Mouse (Mus musculus): ENCODE data around the gene Igsf21.
A peak's percentile ranks its signal among the peaks of the same experiment; 100 is the strongest.

The Igsf21 gene

DNA sequence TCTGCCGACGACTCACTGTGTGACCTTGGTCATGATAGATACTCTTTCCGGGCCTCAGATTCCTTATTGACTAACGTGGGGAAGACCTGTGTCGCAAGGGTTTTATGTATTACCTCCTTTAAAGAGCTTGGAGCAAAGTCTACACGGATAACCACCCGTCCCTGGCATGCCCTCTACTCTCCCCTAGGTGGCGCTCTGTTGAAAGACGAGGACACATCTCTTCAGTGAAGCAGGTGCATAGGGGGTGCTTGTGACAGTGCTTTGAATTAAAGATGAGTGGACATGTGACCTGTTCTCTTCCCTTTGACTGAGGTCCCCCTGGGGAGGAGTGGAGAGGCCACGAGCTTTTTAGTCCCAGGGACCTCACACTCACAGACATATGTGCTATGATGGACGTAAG is 194.0 kb downstream of the Igsf21 start:
- no peak for DNase-seq (ENCODE audit: low read depth, low spot score)

DNA sequence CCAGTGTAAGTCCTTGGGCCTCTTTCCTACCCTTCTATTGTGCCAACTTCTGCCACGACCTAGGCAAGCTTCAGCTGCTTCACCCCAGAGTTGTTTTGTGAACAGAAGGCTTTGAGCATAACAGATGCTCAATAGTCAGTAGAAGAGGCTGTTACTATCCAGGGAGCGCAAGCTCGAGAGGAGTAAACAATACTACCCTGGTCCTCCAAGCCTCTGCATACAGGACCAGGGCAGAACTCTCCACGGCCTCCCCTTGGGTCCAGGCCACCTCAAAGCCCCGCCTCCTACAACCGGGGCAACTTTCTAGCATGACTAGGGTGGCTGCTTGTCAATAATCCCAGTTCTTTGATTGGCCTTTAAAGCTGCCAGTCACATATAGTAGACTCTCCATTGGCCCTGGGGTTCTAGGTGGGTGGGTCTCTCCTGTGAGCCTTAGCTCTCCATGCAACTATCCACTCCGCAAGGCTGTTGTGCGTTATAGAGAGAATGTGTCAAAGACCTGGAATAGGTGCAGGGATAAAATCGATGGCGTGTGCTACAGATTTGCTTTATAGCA is 198.7 kb downstream of the Igsf21 start:
- DNase-seq (ENCODE audit: low read depth, low spot score): no peak

DNA sequence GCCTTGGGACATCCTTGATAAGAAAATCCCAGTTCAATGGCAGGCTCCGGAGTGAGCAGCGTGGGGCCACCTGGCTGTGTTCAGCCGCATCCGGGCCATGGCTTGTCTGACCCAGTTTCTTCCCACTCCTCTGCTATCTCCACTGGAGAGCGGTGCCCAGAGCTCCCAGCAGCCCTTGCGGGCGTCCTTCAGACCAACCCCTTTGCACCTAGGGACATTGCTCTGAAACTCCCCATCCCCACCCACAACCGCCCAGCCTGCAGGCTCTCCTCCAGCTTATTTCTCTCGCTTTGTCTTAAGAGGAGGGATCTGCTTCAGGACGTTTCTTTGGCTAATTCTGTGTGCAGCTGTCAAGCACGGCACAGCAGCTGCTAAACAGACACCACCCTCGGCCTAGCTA is 202.6 kb downstream of the Igsf21 start:
- DNase-seq (ENCODE audit: low read depth, low spot score): no peak

DNA sequence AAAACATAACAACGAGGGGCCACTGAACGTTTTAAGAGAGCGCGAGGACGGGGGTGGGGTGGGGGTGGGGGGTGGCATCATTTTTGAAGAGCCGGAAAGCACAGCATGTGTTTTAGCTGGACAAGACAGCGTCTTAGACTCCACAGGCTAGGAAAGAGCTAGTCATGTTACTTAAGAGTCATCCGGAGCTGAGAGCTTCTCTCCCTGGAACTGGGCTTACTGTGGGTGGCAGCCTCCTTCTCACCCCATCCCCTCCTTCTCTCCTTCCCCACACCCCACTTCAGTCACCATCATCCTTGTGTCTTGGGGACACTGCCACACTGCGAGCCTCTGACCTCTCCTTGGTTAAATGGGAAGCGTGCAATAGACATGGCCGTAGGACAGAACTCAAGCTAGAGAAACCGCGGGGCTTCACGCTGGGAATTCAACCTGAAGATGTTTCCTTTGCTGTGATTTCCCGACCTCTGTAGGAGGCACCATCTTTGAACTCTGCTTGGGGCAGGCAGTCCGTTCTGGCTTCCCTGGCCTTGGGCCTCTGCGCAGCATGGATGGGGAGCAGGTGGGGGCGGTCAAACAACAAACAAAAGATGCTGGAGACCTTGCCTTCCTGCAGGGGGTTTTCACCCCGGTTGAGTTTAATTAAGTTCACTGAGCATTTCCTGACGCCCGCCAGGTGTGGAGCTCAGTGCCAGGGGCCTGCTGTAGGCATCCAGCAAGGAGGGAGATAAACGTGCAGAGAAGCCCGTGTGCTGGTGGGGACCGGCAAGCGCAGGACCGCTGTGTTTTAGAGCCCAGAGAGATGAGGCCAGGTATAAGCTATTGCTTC is 207.8 kb downstream of the Igsf21 start:
- no peak for DNase-seq (ENCODE audit: low read depth, low spot score)

DNA sequence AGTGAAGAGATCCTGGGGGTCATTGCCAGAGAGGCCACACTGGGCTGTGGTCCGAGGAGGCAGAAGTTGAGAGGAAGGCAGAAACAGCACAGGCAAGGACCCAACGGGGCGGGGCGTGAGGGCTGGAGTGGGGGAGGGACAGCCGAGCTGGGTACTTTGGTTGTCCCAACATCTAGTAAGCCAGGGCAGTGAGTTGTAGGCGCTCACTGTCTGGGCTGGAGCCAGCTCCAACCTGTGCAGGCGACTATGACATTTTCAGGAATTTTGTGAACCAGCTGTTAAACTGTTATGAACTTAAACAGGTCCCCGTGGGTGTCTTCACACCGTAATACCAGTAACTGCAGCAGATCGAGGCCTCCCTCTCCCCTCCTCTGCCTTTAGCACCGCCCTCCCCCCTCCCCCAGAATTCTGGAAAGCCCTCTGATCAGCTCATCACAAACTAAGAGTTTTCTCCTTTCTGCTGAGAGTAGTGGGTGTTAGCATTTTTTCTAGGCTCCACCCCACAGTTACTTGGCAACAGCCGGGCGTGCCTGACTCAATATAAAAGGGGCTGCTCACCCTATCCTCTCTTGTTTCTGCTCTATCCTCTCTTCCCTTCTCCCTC is 208.7 kb downstream of the Igsf21 start:
- DNase-seq (ENCODE audit: low read depth, low spot score): peak; percentile 67

DNA sequence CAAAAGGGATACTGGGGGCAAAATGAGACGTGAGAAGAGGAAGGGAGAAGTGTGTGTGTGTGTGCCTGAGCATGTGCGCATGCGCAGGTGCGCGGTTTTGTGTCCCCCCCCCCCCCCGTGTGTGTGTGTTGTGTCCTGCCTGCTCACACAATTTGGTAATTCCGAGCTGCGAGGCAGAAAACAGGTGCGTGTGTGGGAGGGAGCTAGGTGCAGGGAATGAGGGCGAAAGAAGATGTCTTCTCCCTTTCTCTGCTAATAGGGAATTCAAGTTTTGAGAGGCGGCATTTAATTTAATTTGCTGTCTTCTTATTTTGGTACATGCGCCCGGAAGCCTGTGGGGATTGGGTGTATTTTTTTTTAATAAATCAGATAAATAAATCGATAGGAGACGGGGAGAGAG is 211.4 kb downstream of the Igsf21 start:
- no peak for DNase-seq (ENCODE audit: low read depth, low spot score)

DNA sequence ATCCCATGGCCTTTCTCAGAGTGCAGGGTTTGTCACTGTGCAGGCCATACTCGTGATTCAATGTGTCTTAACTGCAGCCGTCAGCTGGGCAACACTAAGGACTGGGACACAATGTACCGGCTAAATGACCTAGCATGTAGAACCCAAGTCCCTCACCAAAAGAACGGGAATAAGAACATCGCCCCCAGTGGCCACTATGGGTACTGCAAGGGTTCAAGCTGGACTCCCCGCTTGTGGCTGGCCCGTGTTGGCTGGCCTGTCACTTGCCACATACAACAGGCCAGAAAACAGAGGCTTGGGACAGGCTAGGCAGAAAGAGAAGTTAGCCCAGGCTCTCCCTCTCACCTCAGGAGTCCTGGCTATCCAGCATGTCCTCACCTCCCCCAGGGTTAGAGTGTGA is 213.2 kb downstream of the Igsf21 start:
- DNase-seq (ENCODE audit: low read depth, low spot score): no peak

DNA sequence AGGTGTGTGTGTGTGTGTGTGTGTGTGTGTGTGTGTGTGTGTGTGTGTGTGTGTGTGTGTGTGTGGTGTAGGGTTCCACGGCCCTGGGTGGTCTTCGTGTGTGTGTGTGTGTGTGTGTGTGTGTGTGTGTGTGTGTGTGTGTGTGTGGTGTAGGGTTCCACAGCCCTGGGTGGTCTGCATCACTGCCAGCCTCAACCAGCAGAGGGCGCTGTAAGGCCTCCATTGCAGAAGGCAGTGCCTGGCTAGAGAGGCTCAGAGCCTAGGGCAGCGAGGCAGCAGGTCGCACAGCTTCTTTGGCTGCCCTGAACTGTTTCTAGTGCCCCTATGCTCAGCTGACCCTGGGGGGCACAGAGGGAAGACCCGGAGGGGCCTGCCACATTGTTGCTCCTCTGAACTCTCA is 216.2 kb downstream of the Igsf21 start:
- no peak for DNase-seq (ENCODE audit: low read depth, low spot score)

DNA sequence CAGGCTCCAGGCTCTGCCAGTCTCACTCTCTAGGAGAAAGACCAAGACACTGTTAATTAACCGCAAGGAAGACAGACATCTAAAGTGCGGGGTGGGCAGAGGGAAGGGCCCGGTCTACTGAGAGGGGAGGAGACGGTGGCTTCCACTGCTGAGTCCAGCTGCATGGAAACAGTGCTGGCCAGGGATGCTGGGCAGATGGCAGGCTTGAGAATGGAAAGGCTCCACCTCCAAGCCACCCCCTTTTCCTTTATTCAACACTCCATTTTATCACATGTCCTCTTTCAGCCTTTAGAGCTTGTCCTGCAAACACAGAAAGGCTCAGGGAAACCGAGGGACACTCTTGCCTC is 216.6 kb downstream of the Igsf21 start:
- no peak for DNase-seq (ENCODE audit: low read depth, low spot score)

DNA sequence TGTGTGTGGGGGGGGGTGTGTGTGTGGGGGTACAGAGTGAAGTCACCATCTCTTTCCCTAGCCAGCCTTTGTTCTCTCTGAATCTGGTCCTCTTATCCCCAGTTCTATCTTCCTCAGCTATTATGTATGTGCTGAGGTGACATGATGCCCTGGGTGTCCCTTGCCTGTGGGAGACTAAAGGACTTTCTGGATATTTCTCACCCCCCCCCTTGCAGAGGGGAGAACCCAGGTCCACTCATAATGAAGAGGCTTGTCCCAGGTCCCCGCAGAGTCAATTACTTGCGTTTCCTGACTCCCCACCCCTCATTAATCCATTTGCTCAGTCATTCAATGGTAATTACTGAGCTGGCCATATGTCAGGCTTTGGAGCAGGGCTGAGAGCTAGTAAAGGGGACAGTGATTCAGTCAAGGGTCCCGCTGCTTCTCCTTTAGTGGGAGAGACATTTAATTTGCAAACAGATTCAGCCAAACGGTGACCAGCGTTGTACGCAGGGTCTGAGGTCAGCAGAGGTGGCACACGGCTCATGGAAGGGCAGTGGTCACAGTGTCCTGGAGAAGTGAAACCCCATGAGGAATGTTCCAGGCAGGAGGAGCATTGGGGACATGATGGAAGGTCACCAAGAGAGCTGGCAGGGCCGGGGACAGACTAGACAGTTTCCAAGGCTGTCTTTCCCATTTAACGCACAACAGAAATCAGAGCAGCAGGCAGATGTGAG is 217.1 kb downstream of the Igsf21 start:
- DNase-seq (ENCODE audit: low read depth, low spot score): no peak

DNA sequence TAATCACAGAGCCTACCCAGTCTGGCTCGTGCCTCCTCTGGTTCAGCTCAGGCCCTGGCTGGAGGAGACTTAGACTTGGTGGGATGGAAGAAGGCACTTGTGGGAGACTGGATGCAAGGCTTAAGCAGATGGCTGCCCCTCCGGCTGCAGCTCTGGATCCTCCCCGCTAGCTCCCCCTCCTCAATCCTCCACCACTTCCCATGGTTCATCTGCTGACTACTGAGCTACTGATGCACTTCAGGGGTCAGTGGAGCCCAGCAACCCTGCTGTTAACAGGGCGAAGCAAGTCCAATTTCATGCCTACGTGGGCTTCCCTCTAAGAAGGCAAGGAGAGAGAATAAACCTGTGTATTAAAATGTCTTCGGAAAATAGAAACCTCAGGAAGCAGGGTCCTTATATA is 222.8 kb downstream of the Igsf21 start:
- no peak for DNase-seq (ENCODE audit: low read depth, low spot score)

DNA sequence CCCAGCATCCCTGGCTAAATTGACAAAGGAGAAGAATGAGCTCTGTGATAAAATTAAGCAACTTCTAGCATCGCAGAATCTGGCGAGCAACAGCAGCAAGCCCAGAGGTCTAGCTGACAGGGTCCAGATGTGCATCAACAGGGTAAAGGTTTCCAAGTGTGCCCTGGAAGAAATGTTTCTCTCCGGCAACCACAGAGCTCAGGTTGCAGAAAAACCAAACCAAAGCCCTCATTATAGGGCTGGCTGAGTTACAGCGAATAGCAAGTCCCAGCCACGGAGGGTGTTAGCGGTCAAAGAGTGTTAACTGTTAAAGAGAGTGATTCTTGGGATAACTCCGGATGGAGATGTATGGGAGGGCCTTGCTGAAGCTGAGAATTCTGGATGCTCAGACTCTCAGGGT is 230.7 kb downstream of the Igsf21 start:
- DNase-seq (ENCODE audit: low read depth, low spot score): no peak

DNA sequence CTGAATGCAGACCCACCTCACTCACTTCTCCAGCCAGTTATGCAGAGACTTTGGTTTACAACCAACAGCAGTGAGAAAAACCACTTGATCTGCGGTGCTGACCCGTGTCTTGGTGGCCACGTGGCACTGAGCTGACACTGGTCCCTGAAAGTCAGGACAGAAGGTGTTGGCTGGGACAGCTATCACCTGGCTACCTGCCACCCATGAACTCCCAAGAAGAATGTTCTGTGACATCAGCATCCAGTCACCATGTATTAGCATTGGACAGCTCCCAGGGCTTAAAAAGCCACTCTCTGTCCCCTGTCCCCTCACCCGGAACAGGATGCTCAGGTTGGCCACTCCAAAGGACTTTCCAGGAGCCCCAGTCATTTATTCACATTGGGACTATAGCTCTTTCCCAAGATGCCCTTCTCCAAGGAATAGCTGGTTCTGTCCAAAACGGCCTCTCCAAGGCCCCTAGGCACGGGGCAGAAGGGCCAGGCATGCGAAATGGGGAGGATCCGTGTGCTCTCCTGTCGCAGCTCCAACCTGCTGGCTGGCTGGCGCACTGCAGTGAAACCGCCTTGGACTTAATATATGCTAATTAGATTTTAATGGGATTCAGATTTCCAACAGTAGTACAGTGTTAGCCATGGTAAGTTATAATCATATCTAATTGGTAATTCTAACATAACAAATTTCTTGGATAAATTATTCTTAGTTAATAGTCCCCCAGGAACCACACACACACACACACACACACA is 235.7 kb downstream of the Igsf21 start:
- DNase-seq (ENCODE audit: low read depth, low spot score): no peak

DNA sequence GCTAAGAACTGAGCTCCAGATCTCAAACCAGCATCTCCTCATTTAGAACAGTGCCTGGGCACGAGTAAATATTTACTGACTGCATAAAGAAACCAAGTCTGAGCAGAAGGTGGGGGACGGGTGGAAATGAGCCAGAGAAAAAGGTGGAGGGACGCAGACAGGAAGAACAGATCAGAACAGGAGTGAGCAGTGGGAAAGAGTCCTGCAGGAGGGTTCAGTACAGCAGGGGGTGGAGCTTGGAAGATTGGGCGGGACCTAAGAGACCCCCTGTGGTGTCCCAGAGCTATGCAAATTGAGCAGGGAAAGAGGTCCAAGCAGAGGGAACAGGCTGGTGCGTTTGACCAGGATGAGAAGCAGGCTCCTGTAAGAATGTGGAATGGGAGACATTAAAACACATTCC is 241.7 kb downstream of the Igsf21 start:
- DNase-seq (ENCODE audit: low read depth, low spot score): no peak

DNA sequence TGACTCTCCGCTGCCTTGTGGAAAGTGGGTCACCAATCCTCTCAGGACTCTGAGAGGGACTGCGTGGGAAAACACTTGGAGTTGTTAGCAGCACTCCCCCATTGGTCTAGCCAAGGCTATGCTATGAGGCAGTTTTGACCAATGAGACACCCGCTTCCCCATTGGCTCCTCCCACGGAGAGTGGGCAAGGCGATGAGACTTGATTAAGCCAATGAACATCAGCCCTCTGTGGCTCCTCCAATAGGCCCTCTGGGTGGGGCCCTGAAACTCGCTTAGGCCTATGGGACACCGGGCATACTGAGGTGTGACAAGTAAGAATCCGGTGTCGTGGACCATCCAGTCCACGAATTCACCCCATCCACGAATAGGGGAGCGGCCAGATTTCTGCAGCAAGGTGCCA is 242.4 kb downstream of the Igsf21 start:
- peak; percentile 83 for DNase-seq (ENCODE audit: low read depth, low spot score)

DNA sequence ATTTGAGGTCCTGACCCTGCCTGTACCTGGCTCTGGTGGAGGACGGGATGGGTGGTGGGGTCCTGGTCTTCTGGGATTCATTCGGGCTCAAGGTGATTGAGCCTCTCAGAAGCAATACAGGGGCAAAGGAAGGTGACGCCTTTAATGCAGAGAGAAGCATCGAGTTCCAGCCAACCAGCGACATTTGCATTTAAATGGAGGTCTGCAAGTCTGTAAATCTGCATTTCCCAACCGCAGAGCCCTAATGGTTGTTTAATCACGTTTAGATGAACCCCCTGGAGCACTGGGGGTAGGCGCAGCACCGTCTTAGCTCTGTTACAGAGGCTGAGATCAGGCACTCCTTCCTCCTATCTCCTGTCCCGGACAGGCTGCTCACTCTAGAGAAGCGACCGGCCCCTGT is 244.5 kb downstream of the Igsf21 start:
- DNase-seq (ENCODE audit: low read depth, low spot score): no peak

DNA sequence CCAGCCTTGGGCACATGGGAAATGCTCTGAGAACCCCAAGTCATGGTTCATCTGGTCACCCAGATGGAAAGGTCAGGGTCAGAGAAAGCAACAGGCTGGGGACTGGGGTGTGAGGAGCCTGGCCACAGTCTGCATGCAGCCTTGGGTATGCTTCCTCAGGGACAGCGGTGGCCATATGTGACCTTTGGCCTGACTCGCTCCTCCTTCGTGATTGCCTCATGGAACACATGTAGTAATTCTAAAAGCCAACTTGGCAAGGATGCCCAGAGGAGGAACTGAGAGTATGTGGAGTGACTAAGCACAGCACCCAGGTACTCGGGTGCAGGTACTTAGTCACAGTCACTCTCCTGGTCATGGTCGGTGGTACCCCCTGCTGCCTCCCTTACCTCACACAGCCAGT is 245.7 kb downstream of the Igsf21 start:
- DNase-seq (ENCODE audit: low read depth, low spot score): no peak

DNA sequence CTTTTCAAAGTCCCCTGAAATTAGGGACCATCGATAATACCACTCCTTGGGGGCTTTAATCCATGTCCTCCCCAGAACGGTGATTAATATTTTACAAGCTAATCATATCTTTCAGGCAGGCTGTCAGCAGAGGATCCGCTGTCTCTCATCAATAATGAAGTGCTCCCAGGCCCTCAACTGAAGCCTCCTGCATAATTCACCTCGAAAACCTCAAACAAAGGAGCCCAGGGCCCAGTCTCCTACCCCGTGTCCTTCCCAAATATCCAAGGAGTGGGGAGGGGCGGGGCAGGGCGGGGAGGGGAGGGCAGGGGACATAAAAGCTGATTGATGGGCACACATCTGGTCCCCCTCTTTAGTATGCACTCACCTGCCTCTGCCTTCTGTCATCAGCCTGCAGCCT is 247.6 kb downstream of the Igsf21 start:
- DNase-seq (ENCODE audit: low read depth, low spot score): no peak

DNA sequence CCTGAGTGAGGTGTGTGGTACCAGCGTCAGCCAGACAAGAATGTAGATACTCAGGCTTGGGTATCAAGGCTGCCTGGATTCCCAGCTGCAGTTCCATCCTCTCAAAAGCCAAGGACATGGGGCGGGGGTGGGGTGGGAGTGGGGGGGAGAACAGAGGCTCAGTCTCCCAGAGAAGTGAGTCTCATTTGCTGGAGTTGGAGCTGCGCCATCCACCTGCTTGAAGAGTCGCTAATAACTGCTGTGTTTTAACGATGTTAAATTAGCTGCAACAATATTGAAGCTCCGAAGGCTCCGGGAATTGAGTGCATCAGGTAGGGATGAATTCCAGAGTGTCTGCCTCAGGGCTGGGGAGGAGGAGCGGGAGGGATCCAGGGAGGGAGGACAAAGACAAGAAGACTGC is 250.9 kb downstream of the Igsf21 start:
- DNase-seq (ENCODE audit: low read depth, low spot score): no peak

DNA sequence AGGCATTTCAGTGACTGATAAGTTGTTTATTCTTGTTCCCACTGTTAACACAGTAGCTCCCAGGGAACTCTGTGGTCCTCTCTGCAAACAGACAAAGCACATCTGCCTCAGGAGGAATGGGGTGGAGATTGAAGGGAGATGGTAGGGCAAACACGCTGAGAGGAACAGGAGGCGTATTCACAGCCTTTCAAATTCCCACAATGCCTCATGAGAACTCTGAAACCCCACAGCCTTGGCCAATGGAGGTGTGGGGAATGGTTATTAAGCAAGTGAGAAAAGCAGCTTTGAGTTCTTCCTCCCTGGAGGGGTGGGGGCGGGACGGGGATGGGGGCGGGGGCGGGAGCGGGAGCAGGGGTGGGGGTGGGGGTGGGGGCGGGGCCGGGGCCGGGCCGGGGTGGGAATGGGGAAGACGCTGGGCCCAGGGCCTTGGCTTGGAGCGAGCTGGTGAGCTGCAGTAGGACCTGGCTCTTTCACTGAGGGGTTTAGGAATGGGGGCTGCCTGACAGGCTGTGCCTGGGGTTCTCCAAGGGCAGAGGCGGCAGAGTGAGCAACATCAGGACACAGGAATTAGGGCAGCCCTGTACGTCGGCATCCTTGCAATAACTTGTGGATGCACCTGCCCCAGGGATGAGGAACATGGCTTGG is 253.4 kb downstream of the Igsf21 start:
- no peak for DNase-seq (ENCODE audit: low read depth, low spot score)

DNA sequence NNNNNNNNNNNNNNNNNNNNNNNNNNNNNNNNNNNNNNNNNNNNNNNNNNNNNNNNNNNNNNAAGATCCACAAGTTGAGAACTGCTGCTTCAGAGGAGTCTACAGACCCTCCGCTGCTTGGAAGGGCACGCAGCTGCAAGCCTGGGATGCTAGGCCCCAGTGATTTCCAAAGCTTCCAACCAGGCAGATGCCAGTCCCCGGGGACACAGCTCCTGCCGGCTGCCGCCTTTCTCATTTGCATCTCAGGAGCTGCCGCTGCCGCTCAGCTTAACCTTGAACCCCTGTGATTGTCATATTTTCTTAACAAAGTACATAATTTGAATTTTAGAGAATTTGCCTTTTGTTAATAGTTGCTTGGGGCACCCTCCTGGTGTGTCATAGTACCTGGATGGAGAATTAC is 259.7 kb downstream of the Igsf21 start:
- no peak for DNase-seq (ENCODE audit: low read depth, low spot score)

DNA sequence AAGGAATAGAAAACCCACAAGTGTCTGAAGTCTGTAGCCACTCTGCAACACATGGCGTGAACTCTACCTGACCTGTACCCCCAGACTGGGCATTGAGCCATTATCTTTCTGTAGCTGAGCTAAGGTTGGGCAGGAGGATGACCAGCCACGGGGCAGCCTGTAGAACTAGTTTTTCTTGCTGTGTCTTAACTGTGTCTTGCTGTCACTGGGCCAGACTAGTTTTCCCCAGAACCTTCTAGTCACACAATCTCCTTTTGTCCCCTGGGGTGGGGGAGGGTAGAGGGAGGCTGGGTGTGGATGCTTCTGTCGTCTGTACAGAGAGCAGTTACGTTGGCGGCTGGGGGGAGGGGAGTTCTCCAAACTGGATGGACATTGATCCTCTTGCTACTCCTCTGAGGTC is 267.9 kb downstream of the Igsf21 start:
- no peak for DNase-seq (ENCODE audit: low read depth, low spot score)
